Mouse (Mus musculus) thymus, postnatal 4 days (tissue): ENCODE measurements around the gene Kcnh1.

Experiments used
- DNase-seq: peaks from one replicate; pipeline ENCODE4 v3.0.0; 2021

Gene Kcnh1

GRCm38 (mm10) chr1:192476704-192477103, 286.1 kb downstream of the Kcnh1 start:
- no peak for DNase-seq

DNA sequence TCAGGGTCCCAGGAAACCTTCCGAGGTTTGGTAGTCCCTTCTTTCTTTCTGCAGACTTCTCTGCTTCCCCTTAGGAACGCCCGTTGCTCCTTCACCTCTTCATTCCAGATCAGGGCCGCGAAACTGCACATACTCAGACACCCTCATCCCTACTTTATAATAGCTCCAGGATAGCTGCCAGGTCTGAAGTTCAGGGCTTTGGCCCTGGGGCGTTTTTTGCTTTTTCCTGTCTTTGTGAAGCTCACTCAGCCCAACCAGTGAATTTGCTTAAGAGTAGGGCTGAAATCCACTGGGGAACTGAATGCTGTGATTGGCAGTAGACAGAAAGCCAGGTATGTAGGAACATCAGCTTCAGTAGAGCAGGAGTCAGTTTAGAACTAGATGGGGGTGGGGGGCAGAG, 287.0 kb downstream of the Kcnh1 start:
- no peak for DNase-seq

DNA sequence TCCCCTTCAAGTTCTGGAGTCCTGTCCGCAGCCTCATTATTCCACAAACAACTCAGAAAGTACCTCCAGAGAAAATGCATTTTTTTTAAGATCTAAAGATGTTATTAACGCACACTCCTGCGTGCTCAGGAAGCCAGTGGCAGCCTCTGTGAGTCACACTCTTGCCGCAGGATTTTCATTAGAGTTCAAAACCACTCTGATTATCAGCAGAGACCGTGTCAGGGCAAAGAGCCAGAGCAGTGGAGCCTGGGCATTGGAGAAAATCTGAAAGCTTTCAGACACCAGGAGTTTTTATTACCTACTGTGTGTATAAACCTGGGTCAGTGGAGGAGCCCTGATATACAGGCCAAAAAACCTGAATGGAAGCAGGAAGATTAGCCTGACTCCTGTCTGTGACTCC, 287.6 kb downstream of the Kcnh1 start:
- no peak for DNase-seq

GRCm38 (mm10) chr1:192480072-192480784, 289.7 kb downstream of the Kcnh1 start:
- no peak for DNase-seq

DNA sequence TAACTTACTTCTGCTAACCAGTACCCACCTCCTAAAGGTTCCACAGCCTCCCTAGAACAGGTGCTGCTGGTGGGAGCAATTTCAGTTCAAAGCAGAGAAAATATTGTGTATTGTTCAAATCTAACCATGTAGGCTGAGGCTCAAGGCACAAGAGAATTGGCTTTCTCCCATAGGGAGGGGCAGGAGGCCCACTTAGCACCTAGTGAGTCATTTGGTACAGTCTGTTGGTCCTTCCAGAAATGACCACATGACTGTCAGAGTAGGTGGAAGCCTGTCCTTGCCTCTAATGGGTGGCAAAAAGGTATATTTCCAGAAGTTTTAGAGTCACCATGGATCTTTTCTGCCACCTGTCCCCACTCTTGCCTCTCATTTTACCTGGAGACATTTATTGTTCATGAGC, 290.9 kb downstream of the Kcnh1 start:
- DNase-seq, result no peak

- no peak for DNase-seq
Observed at GRCm38 (mm10) chr1:192485030-192485429, 294.5 kb downstream of the Kcnh1 start.

DNA sequence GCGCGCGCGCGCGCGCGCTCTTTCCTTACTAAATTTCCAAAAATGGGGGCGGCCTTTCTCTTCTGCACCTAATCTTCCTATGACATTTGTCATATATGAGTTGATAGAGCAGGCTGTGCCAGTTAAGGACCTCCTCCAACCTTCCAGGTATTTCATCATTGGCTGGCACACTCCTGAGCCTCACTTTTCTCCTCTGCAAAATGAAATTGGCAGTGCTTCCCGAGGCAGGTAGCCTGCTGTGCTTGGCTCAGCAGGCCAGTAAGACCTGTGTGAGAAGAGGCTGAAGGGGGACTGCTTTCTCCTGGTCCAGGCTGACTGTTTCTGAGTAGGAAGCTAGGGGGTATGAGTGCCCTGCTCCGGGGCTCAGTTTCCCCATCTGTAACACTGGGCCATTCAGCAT, 297.0 kb downstream of the Kcnh1 start:
- no peak for DNase-seq

DNA sequence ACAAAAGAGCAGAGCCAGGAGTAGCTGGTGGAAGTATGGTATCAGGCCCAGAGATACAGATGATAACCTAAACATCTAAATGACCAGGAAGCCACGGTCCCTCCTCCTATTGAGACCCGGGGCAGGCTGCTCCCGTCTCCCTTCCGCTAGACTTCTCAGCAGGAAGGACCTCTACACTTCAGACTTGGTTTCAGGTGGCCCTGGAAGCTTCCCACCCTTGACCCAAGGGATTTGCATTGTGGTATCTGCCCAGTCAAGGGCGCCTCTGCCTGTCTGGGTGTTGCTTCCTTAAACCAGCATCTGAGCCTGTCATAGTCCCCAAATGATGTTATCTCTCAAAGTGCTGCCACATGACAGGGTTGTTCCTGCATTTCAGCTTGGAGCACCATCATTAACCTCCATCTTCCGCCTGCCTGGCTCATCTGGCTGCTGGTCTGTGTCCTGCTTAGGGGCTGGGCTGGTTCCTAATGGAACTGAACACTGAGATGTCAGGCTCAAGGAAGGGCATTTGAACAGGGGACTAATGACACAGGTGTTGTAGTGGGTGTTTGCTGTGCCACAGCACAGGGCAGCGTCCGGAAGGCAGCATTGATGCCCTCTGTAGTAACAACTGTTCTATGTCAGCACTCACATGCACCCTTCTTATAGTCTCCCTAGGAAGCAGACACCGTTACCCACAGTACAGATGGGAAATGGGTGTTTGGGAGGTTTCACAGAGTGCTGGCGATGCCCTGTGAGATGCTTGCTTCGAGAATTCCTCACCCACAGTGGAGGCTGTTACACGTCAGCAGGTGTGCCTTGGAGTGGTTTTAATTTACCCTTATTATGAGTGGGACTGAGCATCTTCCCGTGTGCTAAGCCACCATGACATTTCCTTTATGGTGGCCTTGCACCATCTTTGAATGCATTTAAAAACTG, 299.6 kb downstream of the Kcnh1 start:
- DNase-seq, result no peak

DNA sequence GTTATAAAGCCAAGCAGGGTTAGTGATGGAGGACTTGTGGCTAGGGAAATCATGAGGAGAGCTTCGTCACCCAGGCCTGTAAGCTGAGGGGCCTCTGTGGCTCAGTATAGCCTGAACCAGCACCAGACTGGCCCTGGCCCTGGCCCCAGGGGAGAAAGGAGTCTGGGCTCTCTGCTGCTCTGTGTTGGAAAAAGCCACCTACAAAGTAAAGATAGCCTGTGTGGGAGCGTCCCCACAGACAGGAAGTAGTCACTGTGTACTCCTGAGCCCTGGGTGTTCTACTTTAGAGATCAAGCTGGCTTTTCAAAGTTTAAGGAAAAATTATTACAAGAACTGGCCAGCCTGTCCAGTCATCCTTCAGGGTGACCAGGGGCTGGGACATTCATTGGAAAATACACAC, 306.9 kb downstream of the Kcnh1 start:
- DNase-seq, result no peak

DNA sequence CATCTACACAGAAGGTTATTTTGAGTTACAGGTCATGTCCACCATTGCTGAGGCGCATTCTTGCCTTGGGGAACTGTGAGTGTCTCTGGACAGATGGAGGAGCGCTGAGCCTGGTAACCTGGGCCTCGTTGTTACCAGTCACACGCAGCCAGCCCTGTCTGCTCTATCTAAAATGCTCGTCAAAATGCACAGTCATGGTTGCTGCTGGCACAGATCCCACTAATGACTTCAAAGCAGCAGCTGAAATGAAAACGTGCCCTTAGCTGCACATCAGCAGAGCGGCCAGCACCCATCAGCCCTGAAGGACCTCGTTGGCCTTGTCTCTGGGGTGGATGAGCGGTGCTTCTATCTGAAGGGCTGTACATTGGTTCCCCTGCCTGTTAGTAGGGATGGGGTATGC, 311.4 kb downstream of the Kcnh1 start:
- DNase-seq, result no peak

DNA sequence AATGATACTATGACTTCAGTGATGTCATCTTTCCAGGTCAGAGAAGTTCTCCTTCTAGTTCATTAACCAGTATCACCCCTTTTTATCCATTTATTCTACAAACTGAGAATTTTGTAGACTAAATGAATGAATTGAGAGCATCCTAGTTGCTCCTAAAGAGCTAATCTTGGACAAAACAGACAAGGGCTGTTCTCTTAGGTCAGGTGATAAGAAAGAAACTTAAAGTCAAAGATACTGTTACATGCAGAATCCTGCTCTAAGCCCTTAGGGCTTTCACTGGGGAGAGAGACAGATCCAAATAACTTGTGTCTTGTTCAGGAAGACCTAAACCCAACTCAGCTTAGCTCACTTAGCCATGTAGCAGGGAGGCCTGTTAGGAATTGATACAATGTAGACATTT, 312.3 kb downstream of the Kcnh1 start:
- no peak for DNase-seq

DNA sequence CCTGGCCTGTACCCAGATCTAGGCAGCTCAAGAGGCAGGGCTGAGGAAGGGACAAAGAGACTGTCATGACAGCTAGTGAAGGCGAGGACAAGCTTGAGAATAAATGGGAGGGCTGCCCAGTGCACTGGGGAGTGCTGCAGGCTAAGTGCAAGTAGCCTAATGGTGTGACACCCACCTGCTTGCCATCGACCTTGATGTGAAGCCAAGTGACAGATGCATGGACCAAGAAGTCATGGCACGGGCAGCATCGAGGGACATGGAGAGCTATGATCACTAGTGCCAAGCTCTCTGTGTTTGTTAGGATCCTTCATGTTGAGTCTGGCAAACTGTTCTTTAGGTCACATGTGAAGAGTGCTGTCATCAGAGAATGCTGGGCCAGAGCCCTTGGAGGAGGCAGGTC, 313.1 kb downstream of the Kcnh1 start:
- no peak for DNase-seq

DNA sequence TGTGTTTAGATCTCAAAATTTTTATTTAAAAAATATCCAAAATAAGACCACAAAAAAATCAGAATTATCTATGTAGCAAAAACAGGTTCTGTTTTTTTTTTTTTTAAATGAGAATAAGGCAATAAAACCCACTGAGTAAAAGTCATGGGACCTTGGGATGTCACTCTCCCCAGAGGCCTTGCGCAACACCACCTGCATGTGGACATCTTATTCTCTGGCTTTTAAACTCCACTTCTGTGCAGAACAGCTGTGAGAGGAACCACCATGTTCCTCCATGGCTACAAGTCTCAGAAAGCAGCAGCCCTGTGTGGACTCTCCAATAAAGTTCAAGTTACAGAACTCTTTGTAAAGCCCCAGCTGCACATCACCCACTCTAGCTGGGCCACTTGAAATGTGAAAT, 322.2 kb downstream of the Kcnh1 start:
- no peak for DNase-seq

DNA sequence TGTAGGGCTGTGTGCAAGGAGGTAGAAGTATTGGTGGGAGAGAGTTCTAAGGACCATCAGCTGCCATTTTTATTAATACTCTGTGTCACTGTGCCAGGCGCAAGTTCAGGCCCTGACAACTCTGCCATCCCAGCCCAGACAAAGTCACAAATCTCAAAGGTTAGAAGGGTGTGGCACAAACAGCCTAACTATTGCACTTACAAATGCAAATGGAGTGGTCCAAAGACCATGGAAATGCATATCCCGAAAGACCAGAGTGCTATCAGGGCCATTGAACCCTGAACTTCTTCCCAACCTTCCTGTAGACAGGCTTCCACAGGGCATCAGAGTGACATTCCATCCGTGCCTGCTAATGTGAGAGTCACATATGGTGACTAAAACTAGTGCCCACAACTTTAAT, 324.8 kb downstream of the Kcnh1 start:
- no peak for DNase-seq

DNA sequence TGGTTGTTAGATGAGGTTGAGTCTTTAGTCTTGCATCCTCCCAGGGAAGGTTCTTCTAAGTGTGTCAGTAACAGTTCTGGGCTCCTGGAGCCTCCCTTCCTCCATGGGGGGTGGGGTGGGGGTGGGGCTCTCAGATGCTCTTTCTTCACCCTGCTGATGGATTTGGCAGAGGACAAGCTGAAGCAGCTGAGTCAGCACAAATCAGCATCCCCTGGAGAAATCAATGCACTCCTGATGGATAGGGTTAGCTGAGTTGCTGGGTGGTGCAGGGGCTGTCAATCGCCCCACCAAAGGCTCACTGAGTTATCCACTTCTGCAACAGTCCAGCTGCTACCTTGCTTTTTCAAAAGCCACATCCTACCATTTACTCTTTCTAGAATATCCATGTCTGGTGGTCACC, 329.1 kb downstream of the Kcnh1 start:
- no peak for DNase-seq

GRCm38 (mm10) chr1:192520836-192521435, 330.4 kb downstream of the Kcnh1 start:
- no peak for DNase-seq

- no peak for DNase-seq
Observed at GRCm38 (mm10) chr1:192522376-192523178, 332.0 kb downstream of the Kcnh1 start.

DNA sequence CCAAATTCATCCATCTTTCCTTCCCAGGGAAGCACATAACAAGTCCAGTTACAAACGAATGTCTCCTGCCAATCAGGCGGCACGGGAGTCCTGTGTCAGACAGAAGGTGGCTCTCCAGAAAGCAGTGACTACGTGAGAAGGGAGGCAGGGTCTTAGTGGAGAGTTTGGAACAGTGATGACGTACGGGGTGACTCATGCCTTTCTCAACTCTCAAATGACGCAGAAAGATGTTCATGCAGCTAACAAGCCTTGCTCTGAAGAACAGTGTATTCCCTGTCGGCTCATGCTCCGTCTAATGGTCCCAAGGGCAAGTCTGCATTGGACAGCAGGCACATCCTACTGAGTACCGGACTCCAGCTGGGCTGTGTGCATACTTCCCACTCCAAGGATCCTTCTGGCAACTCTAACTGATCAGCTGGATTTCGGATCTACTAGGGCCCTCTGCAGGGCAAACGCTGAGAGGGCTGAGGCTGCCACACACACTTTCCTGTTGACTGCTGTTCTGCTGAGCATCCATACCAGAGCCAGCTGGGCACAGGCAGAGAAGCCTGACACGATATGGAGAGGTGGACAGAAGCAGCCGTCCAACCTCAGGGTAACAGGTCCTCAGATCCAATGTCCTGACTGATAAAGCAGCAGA, 335.3 kb downstream of the Kcnh1 start:
- no peak for DNase-seq

DNA sequence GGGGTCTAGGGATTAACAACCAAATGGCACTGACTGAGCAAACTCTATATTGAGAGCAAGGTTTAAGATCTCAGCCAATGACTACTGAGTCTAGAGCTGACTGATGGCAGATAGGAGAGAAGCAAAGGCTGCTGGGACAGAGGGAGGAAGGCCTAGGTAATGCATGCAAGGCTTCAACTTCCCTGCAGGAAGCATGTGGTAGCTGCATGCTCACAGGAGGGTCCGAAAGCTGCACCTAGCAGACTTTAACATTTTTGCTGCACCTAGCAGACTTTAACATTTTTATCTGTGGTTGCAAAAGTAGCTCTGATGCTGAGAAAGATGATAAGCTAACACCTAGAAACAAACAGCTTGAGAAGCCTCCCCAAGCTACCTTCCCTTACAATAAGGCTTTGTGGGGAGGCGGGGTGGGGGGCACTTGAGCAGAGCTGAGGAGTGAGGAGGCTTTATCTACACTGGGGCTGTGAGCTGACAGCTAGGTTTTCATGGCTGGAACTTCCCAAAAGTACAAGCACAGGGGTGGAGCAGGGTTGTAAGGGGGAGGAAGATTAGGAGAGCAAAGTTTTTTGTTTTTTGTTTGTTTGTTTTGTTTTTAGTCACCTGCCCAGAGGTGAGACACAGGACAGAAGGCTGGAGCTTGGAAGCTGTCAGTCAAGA, 341.0 kb downstream of the Kcnh1 start:
- no peak for DNase-seq

GRCm38 (mm10) chr1:192532212-192532611, 341.6 kb downstream of the Kcnh1 start:
- DNase-seq, result no peak

DNA sequence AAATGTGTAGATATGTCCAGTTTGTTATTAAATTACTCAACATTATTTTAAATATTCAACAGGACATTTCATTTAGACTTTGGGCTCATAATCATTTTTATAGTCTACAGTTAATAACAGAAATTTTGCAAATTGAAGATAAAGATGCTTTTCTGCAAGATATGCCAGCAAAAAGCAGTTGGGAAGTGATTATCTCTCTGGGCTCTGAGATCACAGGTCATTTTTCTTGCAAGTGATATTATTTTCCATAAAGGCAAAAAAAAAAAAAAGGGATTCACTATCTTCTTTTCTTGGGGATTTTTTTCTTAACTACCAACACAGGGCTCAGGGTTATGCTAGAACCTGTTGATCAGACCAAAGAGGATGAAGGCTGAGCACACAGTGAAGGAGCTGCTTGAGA, 342.4 kb downstream of the Kcnh1 start:
- no peak for DNase-seq

DNA sequence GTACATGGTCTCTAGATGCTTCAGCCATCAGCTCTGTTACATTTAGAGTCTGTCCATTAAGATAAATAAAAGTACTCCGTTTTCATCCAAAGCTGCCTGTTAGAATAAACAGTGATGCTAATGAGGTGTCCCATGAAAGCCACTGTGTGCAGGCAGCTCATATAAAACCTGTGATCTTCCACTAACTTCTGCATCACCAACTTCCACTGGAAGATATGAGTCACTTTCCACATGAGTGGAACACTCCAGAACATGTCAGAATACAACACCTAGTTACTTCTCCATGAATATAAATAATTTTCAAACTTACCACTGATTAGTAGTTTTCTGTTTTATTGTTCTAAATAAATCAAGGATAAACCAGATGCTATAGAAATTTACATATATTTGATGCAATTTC, 345.9 kb downstream of the Kcnh1 start:
- DNase-seq, result no peak
